Mouse (Mus musculus) megakaryocyte, embryonic 14.5 days (primary cell): ENCODE measurements around the gene Dkkl1. TPM values are rescaled to one million over a fixed set of nuclear protein-coding genes. Genes with fewer than 3 reads are reported as not detected.

Experiments
- H3K27me3 ChIP-seq: replicated peaks from 2 replicates; pipeline ENCODE3; 2012; ENCODE audit warnings: inconsistent platforms
- H3K36me3 ChIP-seq: replicated peaks from 2 replicates; pipeline ENCODE3; 2012; ENCODE audit warnings: low read length, inconsistent platforms, mixed read lengths
- H3K4me1 ChIP-seq: 2 replicates; pipeline ENCODE4 v1.6.1; 2012; ENCODE audit warnings: inconsistent platforms
- H3K4me3 ChIP-seq: replicated peaks from 2 replicates; pipeline ENCODE3; 2012; ENCODE audit warnings: moderate library complexity, mild to moderate bottlenecking, inconsistent platforms
- H3K9me3 ChIP-seq: 2 replicates; pipeline ENCODE4 v1.6.1; 2012; ENCODE audit warnings: inconsistent platforms
- FLI1 ChIP-seq: IDR thresholded peaks from 2 replicates; pipeline ENCODE4 v1.6.1; 2012; ENCODE audit warnings: low read length, inconsistent platforms, mixed read lengths
- GATA1 ChIP-seq: IDR thresholded peaks from 3 replicates; pipeline ENCODE4 v1.6.1; 2012; ENCODE audit warnings: mixed read lengths, low read length, inconsistent platforms, borderline replicate concordance
- polyA plus RNA-seq: library from polyadenylated mRNA; stranded (reverse); fragments of >175 nt; gene quantifications from 2 replicates; pipeline ENCODE4 v1.2.3, GENCODE M21; 2012; ENCODE audit warnings: low replicate concordance; ENCODE audit not compliant: insufficient read depth

The Dkkl1 gene
- polyA plus RNA-seq, 1 experiment, result 0.60 TPM

DNA sequence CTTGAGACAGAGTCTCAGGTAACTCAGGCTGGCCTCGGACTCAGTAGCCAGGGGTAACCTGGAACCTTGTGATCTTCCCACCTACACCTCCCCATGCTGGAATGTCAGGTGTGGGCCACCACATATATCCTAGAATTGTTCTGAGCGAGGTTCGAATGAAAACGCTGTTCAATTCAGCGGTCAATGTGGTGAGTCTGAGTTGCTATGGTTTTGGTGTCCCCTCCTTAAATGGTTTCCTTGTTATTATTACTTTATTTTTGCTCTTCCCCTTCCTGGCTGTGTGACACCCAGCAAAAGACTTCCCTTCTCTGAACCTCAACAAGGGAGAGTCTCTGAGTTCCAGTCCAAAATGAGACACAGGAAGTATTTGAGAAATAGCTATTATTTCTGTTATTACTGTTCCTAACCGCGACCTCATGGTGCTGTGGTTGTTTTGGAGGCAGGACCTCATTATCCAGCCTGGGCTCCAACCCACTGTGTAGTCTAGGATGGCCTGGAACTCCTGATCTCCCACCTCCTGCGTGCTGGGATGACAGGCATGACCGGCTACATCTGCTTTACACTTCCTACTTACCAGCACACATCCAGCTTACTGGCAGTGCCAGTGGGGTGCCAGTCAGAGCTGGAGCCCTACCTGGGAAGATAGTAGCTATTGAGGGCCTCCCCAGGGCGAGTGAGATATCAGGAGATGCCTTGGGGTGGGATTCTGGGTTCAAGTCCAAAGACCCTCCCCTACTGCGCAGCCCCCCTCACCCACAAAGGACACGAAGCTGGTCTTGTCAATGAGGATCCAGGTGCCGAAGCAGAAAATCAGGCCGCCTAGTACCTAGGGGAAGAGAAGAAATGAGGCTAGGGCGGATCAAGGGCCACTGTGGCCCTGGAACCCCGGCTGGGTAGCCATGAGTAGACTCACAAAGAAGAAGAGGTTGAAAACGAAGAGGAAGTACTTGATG lies 26.1 kb upstream of the Dkkl1 start:
- Histone ChIP-seq H3K9me3 (no peaks in the 10 kb centered on the region), H3K36me3 (peaks cover 44% of the 10 kb centered on the region), H3K4me1 (peaks cover 68% of the 10 kb centered on the region), H3K27me3 (no peaks in the 10 kb centered on the region), H3K4me3 (peak overlapping the region; percentile 93)
- TF ChIP-seq FLI1, result no peak
- TF ChIP-seq GATA1, result no peak

DNA sequence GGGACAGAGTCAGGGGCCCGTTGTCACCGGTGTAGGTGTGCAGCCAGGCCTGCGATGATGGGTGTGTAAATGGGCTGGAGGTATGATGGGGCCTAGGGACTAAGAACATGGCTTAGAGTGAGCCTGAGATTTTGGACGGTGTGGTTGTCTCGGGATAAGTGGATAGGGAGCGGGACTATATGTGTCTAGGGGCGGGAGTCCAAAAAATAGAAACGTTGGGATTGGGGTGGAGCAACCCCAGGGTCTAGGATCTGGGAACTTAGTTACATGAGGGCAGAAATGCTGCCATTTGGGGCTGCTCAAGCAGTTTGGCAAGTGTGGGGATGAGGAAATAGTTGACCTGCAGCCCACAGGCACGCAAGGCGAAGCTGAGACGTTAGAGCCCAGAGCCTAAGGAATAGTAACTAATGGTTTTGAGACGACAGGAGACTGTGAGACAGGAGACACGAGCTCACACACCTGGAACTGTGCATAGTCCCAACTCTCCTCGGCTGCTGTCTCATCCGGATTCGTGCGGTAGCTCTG lies 23.8 kb upstream of the Dkkl1 start:
- Histone ChIP-seq H3K27me3 (peaks cover 3% of the 10 kb centered on the region), H3K4me3 (peak overlapping the region; percentile 14), H3K4me1 (peaks cover 80% of the 10 kb centered on the region), H3K9me3 (no peaks in the 10 kb centered on the region), H3K36me3 (peaks cover 63% of the 10 kb centered on the region)
- TF ChIP-seq FLI1, result no peak
- no peak for TF ChIP-seq GATA1

DNA sequence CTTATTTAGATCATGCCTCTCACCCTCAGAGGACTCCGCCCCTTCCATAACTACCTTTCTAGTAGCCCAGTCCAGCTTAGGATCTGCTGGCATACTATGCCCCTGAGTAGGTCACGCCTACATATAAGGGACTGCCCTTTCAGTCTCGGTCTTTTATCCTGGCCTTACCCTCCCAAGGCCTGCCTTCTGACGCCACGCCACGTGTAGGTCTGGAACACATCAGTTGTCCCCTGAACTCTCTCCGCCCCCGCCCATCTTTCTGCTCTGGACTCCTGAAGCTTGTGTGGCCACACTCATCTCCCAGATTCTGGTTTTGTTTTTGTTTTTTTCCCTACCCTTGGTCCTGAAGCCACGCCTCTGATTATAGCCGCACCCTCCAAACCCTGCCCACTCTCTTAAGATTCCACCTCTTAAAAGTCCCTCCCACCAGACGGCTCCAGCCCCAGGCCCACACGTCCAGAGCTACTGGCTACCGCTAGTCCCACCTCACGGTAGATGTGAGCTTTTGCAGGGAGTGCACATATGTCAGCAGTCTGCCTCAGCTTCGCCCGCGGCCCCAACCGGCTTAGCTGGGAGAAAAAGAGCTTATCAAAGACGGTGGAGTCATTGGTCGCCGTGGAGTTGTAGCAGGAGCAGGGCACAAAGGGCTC lies 23.1 kb upstream of the Dkkl1 start:
- no peak overlapping the region for H3K4me3 ChIP-seq
- peaks cover 63% of the 10 kb centered on the region for H3K36me3 ChIP-seq
- peaks cover 79% of the 10 kb centered on the region for H3K4me1 ChIP-seq
- TF ChIP-seq FLI1 (no peak), GATA1 (no peak)
- H3K9me3 ChIP-seq, result no peaks in the 10 kb centered on the region
- peaks cover 3% of the 10 kb centered on the region for H3K27me3 ChIP-seq

DNA sequence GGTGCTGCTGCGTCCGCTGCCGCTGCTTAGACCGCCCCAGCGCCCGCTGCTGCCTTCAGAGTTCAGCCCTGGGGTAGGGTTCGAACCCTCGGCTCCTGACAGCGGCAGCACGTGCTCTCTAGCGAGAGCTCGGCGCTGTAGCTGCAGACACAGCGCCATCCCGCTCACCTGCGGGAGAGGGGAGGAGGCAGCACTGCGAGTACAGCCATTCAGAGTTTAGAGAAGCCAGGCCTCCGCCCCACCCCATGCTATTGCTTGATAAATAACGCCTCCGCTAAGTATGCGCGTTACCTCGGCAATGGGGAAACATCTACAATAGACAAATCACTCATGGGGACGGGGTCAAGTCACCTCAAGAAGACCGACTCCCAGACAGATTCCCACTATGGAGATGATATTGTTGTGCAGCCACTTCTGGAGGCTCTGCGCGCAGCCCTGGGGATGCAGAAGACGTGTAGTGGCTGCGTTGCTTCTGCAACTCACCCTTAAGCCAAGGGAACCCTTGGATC lies 22.4 kb upstream of the Dkkl1 start:
- Histone ChIP-seq H3K4me3 (peak overlapping the region; percentile 38), H3K27me3 (peaks cover 3% of the 10 kb centered on the region), H3K9me3 (no peaks in the 10 kb centered on the region), H3K36me3 (peaks cover 63% of the 10 kb centered on the region), H3K4me1 (peaks cover 80% of the 10 kb centered on the region)
- TF ChIP-seq FLI1 (no peak), GATA1 (no peak)

DNA sequence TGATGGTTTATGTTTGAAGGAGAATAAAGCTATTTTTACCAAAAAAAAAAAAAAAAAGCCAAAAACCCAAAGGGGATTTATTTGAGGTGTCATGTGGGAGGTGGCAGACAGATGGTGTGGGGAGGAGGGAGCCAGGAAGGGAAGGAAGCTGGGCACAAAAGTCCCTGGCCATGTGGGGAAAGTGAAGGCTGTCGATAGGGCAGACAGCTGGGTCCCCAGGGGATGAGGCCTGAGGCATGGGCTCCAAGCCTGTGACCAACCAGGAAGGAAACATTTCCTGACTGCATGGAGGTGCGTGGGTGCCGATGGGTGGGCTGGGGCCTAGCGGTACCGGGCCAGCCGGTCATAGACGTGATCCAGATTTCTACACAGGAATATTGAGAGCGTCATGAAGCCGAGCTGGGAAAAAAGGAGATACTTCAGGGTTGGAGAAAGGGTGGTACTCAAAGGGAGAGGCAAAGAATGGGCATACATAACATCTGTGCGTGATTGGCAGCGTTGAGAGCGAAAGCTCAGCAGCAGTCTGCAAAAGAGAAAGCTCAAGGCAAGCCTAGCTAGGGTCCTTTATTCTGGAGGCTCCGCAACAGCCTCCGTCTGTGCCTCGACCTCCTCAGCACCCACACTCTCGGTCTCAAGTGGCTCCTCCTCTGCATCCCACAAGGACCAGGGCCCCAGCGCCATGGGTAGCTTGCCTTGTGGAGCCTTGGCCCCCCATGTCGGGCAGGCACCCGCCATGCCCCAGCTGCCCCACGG lies 21.8 kb upstream of the Dkkl1 start:
- peaks cover 63% of the 10 kb centered on the region for H3K36me3 ChIP-seq
- H3K4me3 ChIP-seq, result peak overlapping the region; percentile 54
- peaks cover 74% of the 10 kb centered on the region for H3K4me1 ChIP-seq

GRCm38 (mm10) chr7:45232716-45233465 lies 20.9 kb upstream of the Dkkl1 start:
- Histone ChIP-seq H3K36me3 (peaks cover 63% of the 10 kb centered on the region), H3K9me3 (no peaks in the 10 kb centered on the region), H3K4me3 (no peak overlapping the region), H3K27me3 (peaks cover 9% of the 10 kb centered on the region), H3K4me1 (peaks cover 65% of the 10 kb centered on the region)
- TF ChIP-seq FLI1, result no peak
- TF ChIP-seq GATA1, result no peak

More for the DNA sequence above, 21.8 kb upstream of the Dkkl1 start:
- TF ChIP-seq GATA1 (no peak), FLI1 (no peak)
- no peaks in the 10 kb centered on the region for H3K9me3 ChIP-seq
- H3K27me3 ChIP-seq, result peaks cover 5% of the 10 kb centered on the region

GRCm38 (mm10) chr7:45231941-45232340 lies 20.0 kb upstream of the Dkkl1 start:
- H3K4me3 ChIP-seq, result no peak overlapping the region
- H3K27me3 ChIP-seq, result peaks cover 12% of the 10 kb centered on the region
- peaks cover 56% of the 10 kb centered on the region for H3K4me1 ChIP-seq
- H3K36me3 ChIP-seq, result peaks cover 58% of the 10 kb centered on the region
- no peaks in the 10 kb centered on the region for H3K9me3 ChIP-seq
- TF ChIP-seq GATA1 (no peak), FLI1 (no peak)

DNA sequence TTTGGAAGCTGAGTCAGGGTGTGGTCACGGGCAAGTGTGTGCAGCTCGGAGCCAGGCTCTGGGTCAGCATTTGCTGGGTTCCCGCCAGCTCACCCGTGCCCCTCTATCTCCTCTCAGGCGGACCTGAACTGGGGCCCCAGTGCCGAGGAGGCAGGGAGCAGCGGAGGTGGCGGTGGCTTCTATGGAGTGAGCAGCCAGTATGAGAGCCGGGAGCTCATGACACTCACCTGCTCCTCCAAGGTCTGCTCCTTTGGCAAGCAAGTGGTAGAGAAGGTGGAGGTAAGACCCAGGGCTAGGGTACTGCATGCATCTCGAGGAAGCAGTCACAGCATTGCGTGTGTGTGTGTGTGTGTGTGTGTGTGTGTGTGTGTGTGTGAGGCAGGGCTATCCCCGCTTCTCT lies 19.2 kb upstream of the Dkkl1 start:
- peaks cover 50% of the 10 kb centered on the region for H3K36me3 ChIP-seq
- no peak for TF ChIP-seq FLI1
- no peak for TF ChIP-seq GATA1
- no peaks in the 10 kb centered on the region for H3K9me3 ChIP-seq
- H3K27me3 ChIP-seq, result peaks cover 19% of the 10 kb centered on the region
- peaks cover 49% of the 10 kb centered on the region for H3K4me1 ChIP-seq
- no peak overlapping the region for H3K4me3 ChIP-seq

DNA sequence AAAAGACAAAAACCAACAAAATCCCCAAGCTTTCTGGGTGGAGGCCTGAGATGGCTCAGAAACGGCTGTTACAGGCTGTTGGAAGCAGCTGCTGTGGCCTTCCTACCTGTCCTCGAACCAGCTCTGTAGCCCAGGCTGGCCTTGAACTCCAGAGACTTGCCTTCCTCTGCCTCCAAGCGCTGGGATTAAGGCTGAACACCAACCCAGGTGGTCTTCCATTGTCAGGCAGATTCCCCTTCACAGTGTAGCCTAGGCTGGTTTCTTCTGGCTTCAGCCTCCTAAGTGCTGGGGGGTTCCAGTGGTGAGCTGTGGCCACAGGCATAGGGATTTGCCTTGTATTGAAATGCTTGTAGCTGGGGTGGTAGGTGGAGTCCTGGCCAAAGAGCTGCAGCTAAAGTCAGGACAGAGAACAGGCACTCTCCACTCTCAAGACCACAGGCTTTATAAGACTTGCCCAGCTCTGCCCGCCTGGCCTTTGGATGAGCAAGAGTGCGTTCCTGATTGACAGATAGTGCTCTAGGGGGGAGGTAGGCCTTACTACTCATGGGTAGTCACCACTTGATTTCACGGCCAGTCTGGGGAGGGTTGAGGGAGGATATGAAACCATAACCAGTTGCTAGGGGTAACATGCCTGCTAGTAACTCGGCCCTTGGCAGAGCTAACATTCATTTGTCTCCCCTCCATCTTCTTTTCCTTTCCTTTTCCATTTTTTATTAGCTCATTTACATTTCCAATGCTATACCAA lies 17.7 kb upstream of the Dkkl1 start:
- Histone ChIP-seq H3K36me3 (peaks cover 35% of the 10 kb centered on the region), H3K9me3 (no peaks in the 10 kb centered on the region), H3K4me3 (no peak overlapping the region), H3K27me3 (peaks cover 29% of the 10 kb centered on the region), H3K4me1 (peaks cover 34% of the 10 kb centered on the region)
- TF ChIP-seq GATA1 (no peak), FLI1 (no peak)
